Mouse (Mus musculus) liver, postnatal 0 days (tissue): ENCODE data around the gene Abr. TPM values are rescaled to one million over a fixed set of nuclear protein-coding genes. Genes with fewer than 3 reads are reported as not detected.

Experiments
- ATAC-seq: fragments of 200-750 bp; cut with Nextera tagmentation; 2 replicates; pipeline ENCODE4 v1.8.0; 2017; ENCODE audit warnings: mild to moderate bottlenecking, moderate library complexity
- DNase-seq: peaks from one replicate; pipeline ENCODE4 v3.0.0-alpha.2; 2016
- H3K27ac ChIP-seq: fragments of 300-500 bp; sonication (generic); 2 replicates; pipeline ENCODE4 v1.5.1; 2014; ENCODE audit warnings: antibody characterized with exemption, moderate library complexity, mild to moderate bottlenecking, low read depth
- H3K27me3 ChIP-seq: fragments of 300-500 bp; sonication (generic); 2 replicates; pipeline ENCODE4 v1.6.1; 2014; ENCODE audit warnings: low read length, control low read depth, mixed read lengths; ENCODE audit not compliant: insufficient read depth
- H3K36me3 ChIP-seq: fragments of 300-500 bp; sonication (generic); replicated peaks from 2 replicates; pipeline ENCODE4 v1.6.1; 2014; ENCODE audit warnings: mild to moderate bottlenecking, control low read depth, low read length, moderate library complexity, mixed read lengths; ENCODE audit not compliant: insufficient read depth
- H3K4me1 ChIP-seq: fragments of 300-500 bp; sonication (generic); 2 replicates; pipeline ENCODE4 v1.6.1; 2014; ENCODE audit warnings: antibody characterized with exemption, mild to moderate bottlenecking, control low read depth; ENCODE audit not compliant: insufficient read depth
- H3K4me2 ChIP-seq: fragments of 300-500 bp; sonication (generic); 2 replicates; pipeline ENCODE4 v1.6.1; 2014; ENCODE audit warnings: low read depth, mild to moderate bottlenecking, low read length, moderate library complexity, mixed read lengths
- H3K4me3 ChIP-seq: fragments of 300-500 bp; sonication (generic); 2 replicates; pipeline ENCODE4 v1.5.1; 2014; ENCODE audit warnings: low read depth, low read length
- H3K9ac ChIP-seq: fragments of 300-500 bp; sonication (generic); replicated peaks from 2 replicates; pipeline ENCODE4 v1.6.1; 2014; ENCODE audit warnings: mild to moderate bottlenecking, moderate library complexity
- H3K9me3 ChIP-seq: fragments of 300-500 bp; sonication (generic); 2 replicates; pipeline ENCODE4 v1.6.1; 2016; ENCODE audit warnings: mild to moderate bottlenecking, control low read depth, low read length, mixed read lengths
- CTCF ChIP-seq: sonication (generic); IDR thresholded peaks from 2 replicates; pipeline ENCODE4 v1.5.1; 2016; ENCODE audit warnings: antibody characterized with exemption, low read depth
- EP300 ChIP-seq: IDR thresholded peaks from 2 replicates; pipeline ENCODE4 v1.6.1; 2016; ENCODE audit warnings: antibody characterized with exemption, low read depth, mild to moderate bottlenecking
- WGBS: fragments of 180-500 bp; shearing (Covaris S2); extraction: QIAGEN DNeasy Blood & Tissue Kit; methylation state at CpG from one replicate; pipeline ENCODE4 v1.1.7; 2014; ENCODE audit not compliant: insufficient replicate concordance; 5-methylcytosine and 5-hydroxymethylcytosine counted together
- polyA plus RNA-seq: library from polyadenylated mRNA; unstranded; fragments of >200 nt; fragmentation: Nextera tagmentation; extraction: Ambion mirVana; gene quantifications from 2 replicates; pipeline ENCODE4 v1.2.1, GENCODE M21; 2015

The Abr gene
- polyA plus RNA-seq, 1 experiment from 2014 or later: 3.6 TPM

GRCm38 (mm10) chr11:76449520-76450201 is 172.5 kb downstream of the Abr start:
- no peak overlapping the region for H3K4me2 ChIP-seq
- H3K9me3 ChIP-seq: no peaks in the 10 kb centered on the region
- H3K9ac ChIP-seq: no peak overlapping the region
- 72% methylated on average over 15 of the region's 15 CpGs for WGBS
- no peaks in the 10 kb centered on the region for H3K27me3 ChIP-seq
- no peak for DNase-seq
- TF ChIP-seq CTCF (no peak), EP300 (no peak)
- H3K4me3 ChIP-seq: no peak overlapping the region
- H3K36me3 ChIP-seq: peaks cover 12% of the 10 kb centered on the region
- ATAC-seq: no peak
- no peaks in the 10 kb centered on the region for H3K4me1 ChIP-seq
- H3K27ac ChIP-seq: no peak overlapping the region

GRCm38 (mm10) chr11:76446251-76446650 is 175.9 kb downstream of the Abr start:
- H3K27ac ChIP-seq: no peak overlapping the region
- H3K4me1 ChIP-seq: no peaks in the 10 kb centered on the region
- 15% methylated on average over 10 of the region's 10 CpGs for WGBS
- no peak overlapping the region for H3K4me2 ChIP-seq
- TF ChIP-seq EP300: no peak
- TF ChIP-seq CTCF: no peak
- ATAC-seq: no peak
- peaks cover 11% of the 10 kb centered on the region for H3K36me3 ChIP-seq
- no peak overlapping the region for H3K4me3 ChIP-seq
- no peak overlapping the region for H3K9ac ChIP-seq
- no peaks in the 10 kb centered on the region for H3K9me3 ChIP-seq
- no peaks in the 10 kb centered on the region for H3K27me3 ChIP-seq
- DNase-seq: peak; percentile 63

GRCm38 (mm10) chr11:76445459-76445858 is 176.7 kb downstream of the Abr start:
- DNase-seq (no peak), ATAC-seq (no peak)
- Histone ChIP-seq H3K9ac (no peak overlapping the region), H3K4me2 (no peak overlapping the region), H3K27me3 (no peaks in the 10 kb centered on the region), H3K4me1 (no peaks in the 10 kb centered on the region), H3K36me3 (peaks cover 11% of the 10 kb centered on the region; the same call in 1 of the 2 replicates), H3K27ac (no peak overlapping the region), H3K4me3 (no peak overlapping the region), H3K9me3 (no peaks in the 10 kb centered on the region)
- 72% methylated on average over 8 of the region's 8 CpGs for WGBS
- TF ChIP-seq EP300: no peak
- TF ChIP-seq CTCF: no peak

- peaks cover 8% of the 10 kb centered on the region; the same call in 1 of the 2 replicates for H3K36me3 ChIP-seq
- WGBS: 41% methylated on average over 3 of the region's 3 CpGs
- TF ChIP-seq CTCF (no peak), EP300 (no peak)
- H3K9me3 ChIP-seq: no peaks in the 10 kb centered on the region
- DNase-seq (no peak), ATAC-seq (no peak)
- no peaks in the 10 kb centered on the region for H3K27me3 ChIP-seq
- no peaks in the 10 kb centered on the region for H3K4me1 ChIP-seq
- H3K4me2 ChIP-seq: no peak overlapping the region
- H3K9ac ChIP-seq: no peak overlapping the region
- no peak overlapping the region for H3K4me3 ChIP-seq
- no peak overlapping the region for H3K27ac ChIP-seq
Measured at GRCm38 (mm10) chr11:76439666-76440065, 182.4 kb downstream of the Abr start.

- 40% methylated on average over 28 of the region's 28 CpGs for WGBS
- ATAC-seq (peak; percentile 40; the same call in 1 of the 2 replicates), DNase-seq (peak; percentile 28)
- H3K4me1 ChIP-seq: no peaks in the 10 kb centered on the region
- no peaks in the 10 kb centered on the region for H3K36me3 ChIP-seq
- TF ChIP-seq CTCF (no peak), EP300 (no peak)
- H3K27me3 ChIP-seq: no peaks in the 10 kb centered on the region
- peak overlapping the region; percentile 17; the same call in 1 of the 2 replicates for H3K4me3 ChIP-seq
- H3K9ac ChIP-seq: no peak overlapping the region
- no peaks in the 10 kb centered on the region for H3K9me3 ChIP-seq
- peak overlapping the region; percentile 38 for H3K4me2 ChIP-seq
- H3K27ac ChIP-seq: no peak overlapping the region
Measured at GRCm38 (mm10) chr11:76436864-76437437, 185.2 kb downstream of the Abr start.

- DNase-seq: no peak
- no peak overlapping the region for H3K9ac ChIP-seq
- H3K36me3 ChIP-seq: no peaks in the 10 kb centered on the region
- no peak overlapping the region for H3K27ac ChIP-seq
- TF ChIP-seq EP300: no peak
- no peak for TF ChIP-seq CTCF
- H3K9me3 ChIP-seq: no peaks in the 10 kb centered on the region
- H3K4me3 ChIP-seq: no peak overlapping the region
- no peaks in the 10 kb centered on the region for H3K4me1 ChIP-seq
- no peak for ATAC-seq
- no peaks in the 10 kb centered on the region for H3K27me3 ChIP-seq
- no peak overlapping the region for H3K4me2 ChIP-seq
- 75% methylated on average over 5 of the region's 5 CpGs for WGBS
Measured at GRCm38 (mm10) chr11:76436009-76436408, 186.1 kb downstream of the Abr start.
